Mouse (Mus musculus) CH12.LX (cell line): ENCODE measurements around the gene Heatr5b. TPM values are rescaled to one million over a fixed set of nuclear protein-coding genes. Genes with fewer than 3 reads are reported as not detected.

Experiments
- DNase-seq: peaks from one replicate; pipeline ENCODE4 v3.0.0-alpha.2; 2013; ENCODE audit errors: extremely low read depth
- H3K27ac ChIP-seq: 2 replicates; pipeline ENCODE4 v1.5.1; 2012; ENCODE audit warnings: low read depth, mild to moderate bottlenecking, control low read depth, moderate library complexity; ENCODE audit not compliant: insufficient read depth
- H3K27me3 ChIP-seq: replicated peaks from 2 replicates; pipeline ENCODE3; 2012; ENCODE audit warnings: inconsistent platforms
- H3K36me3 ChIP-seq, 2 experiments: replicated peaks in 1 of 2; 2 replicates each; pipeline versions ENCODE3 to v1.6.1; 2012; ENCODE audit warnings: inconsistent platforms in 1 of 2, low read length in 1 of 2, mild to moderate bottlenecking in 1 of 2, mixed read lengths in 1 of 2, moderate library complexity in 1 of 2; ENCODE audit not compliant: control insufficient read depth in 1 of 2, insufficient read depth in 1 of 2
- H3K4me1 ChIP-seq, 2 experiments: 2 replicates each; pipeline ENCODE4 v1.6.1; 2012; ENCODE audit warnings: inconsistent platforms in 1 of 2, moderate library complexity in 1 of 2; ENCODE audit not compliant: insufficient read depth in 2 of 2, control insufficient read depth in 1 of 2
- H3K4me2 ChIP-seq: 2 replicates; pipeline ENCODE4 v1.6.1; 2012; ENCODE audit warnings: low read depth, mild to moderate bottlenecking, control low read depth; ENCODE audit not compliant: poor library complexity, insufficient read depth, severe bottlenecking
- H3K4me3 ChIP-seq, 3 experiments: fragments of 150-350 bp in 1 of 3; sonication (generic) in 1 of 3; replicated peaks in 1 of 3; 2 replicates each; pipeline versions ENCODE3 to v1.5.1; 2011 to 2012; ENCODE audit warnings: low read depth in 2 of 3, low read length in 2 of 3, mild to moderate bottlenecking in 2 of 3, moderate library complexity in 2 of 3, control low read depth in 1 of 3, improper control_type of control experiment in 1 of 3, inconsistent platforms in 1 of 3, mixed read lengths in 1 of 3; ENCODE audit not compliant: poor library complexity in 1 of 3
- H3K79me2 ChIP-seq: replicated peaks from 2 replicates; pipeline ENCODE4 v1.6.1; 2012; ENCODE audit warnings: mild to moderate bottlenecking, moderate library complexity; ENCODE audit not compliant: control insufficient read depth, poor library complexity, insufficient read depth, severe bottlenecking; ENCODE audit errors: extremely low read depth
- H3K9ac ChIP-seq: 2 replicates; pipeline ENCODE4 v1.6.1; 2012; ENCODE audit warnings: low read depth, mild to moderate bottlenecking, control low read depth, moderate library complexity; ENCODE audit not compliant: insufficient read depth
- H3K9me3 ChIP-seq: replicated peaks from 2 replicates; pipeline ENCODE3; 2012; ENCODE audit warnings: low read length, inconsistent platforms, mixed read lengths
- BHLHE40 ChIP-seq: IDR thresholded peaks from 2 replicates; pipeline ENCODE4 v1.6.1; 2011; ENCODE audit warnings: mild to moderate bottlenecking, low read depth, low read length, improper control_type of control experiment
- CTCF ChIP-seq, 2 experiments: IDR thresholded peaks in 1 of 2; conservative IDR thresholded peaks in 1 of 2; 2 replicates each; pipeline ENCODE4 v1.5.1; 2011 to 2012; ENCODE audit warnings: low read depth in 2 of 2, low read length in 2 of 2, improper control_type of control experiment in 1 of 2, inconsistent platforms in 1 of 2, mild to moderate bottlenecking in 1 of 2, moderate library complexity in 1 of 2
- EP300 ChIP-seq: IDR thresholded peaks from 2 replicates; pipeline ENCODE4 v1.6.1; 2011; ENCODE audit warnings: low read length, improper control_type of control experiment
- ETS1 ChIP-seq: conservative IDR thresholded peaks from 2 replicates; pipeline ENCODE4 v1.6.1; 2012; ENCODE audit warnings: low read depth, mild to moderate bottlenecking, inconsistent platforms, low read length, improper control_type of control experiment, moderate library complexity
- MYC ChIP-seq: IDR thresholded peaks from 2 replicates; pipeline ENCODE4 v1.6.1; 2011; ENCODE audit warnings: low read depth, mild to moderate bottlenecking, improper control_type of control experiment, low read length
- NELFE ChIP-seq: IDR thresholded peaks from 2 replicates; pipeline ENCODE4 v1.6.1; 2011; ENCODE audit warnings: low read depth, low read length, improper control_type of control experiment
- NRF1 ChIP-seq: IDR thresholded peaks from 2 replicates; pipeline ENCODE4 v1.6.1; 2014; ENCODE audit warnings: low read depth, mild to moderate bottlenecking, inconsistent platforms, low read length, improper control_type of control experiment, moderate library complexity
- POLR2A ChIP-seq: IDR thresholded peaks from 2 replicates; pipeline ENCODE4 v1.6.1; 2011; ENCODE audit warnings: low read depth, mild to moderate bottlenecking, improper control_type of control experiment, low read length
- RAD21 ChIP-seq: IDR thresholded peaks from 2 replicates; pipeline ENCODE4 v1.6.1; 2011; ENCODE audit warnings: low read depth, mild to moderate bottlenecking, low read length, improper control_type of control experiment, moderate library complexity
- SIN3A ChIP-seq: IDR thresholded peaks from 2 replicates; pipeline ENCODE4 v1.6.1; 2012; ENCODE audit warnings: low read length, improper control_type of control experiment, inconsistent platforms
- SMC3 ChIP-seq: IDR thresholded peaks from 2 replicates; pipeline ENCODE4 v1.6.1; 2011; ENCODE audit warnings: low read depth, low read length, improper control_type of control experiment
- TCF12 ChIP-seq: IDR thresholded peaks from 2 replicates; pipeline ENCODE4 v1.6.1; 2014; ENCODE audit warnings: low read depth, mild to moderate bottlenecking, inconsistent platforms, low read length, improper control_type of control experiment
- UBTF ChIP-seq: IDR thresholded peaks from 2 replicates; pipeline ENCODE4 v1.6.1; 2012; ENCODE audit warnings: low read depth, mild to moderate bottlenecking, inconsistent platforms, low read length, improper control_type of control experiment, moderate library complexity
- ZMIZ1 ChIP-seq: IDR thresholded peaks from 2 replicates; pipeline ENCODE4 v1.6.1; 2012; ENCODE audit warnings: low read depth, mild to moderate bottlenecking, inconsistent platforms, low read length, improper control_type of control experiment
- ZNF384 ChIP-seq: IDR thresholded peaks from 2 replicates; pipeline ENCODE4 v1.6.1; 2012; ENCODE audit warnings: low read depth, low read length, improper control_type of control experiment, inconsistent platforms
- dilution Hi-C: fragments of 300-500 bp; cut with MboI; formaldehyde crosslinking; loops from 2 replicates; pipeline ENCODE4 v1.14.3; 2020; ENCODE audit warnings: low sequenced_read_pairs; ENCODE audit not compliant: extremely low pct_unique_long_range_greater_than_20kb, extremely low pct_ligation_motif_present
- in situ Hi-C: fragments of 300-500 bp; cut with MboI; formaldehyde crosslinking; loops from 3 replicates; pipeline ENCODE4 v1.14.3; 2019; ENCODE audit warnings: low sequenced_read_pairs, low pct_ligation_motif_present, low pct_unique_long_range_greater_than_20kb, mixed read lengths
- polyA plus RNA-seq: library from polyadenylated mRNA; unstranded; fragments of >175 nt; gene quantifications from 2 replicates; pipeline ENCODE4 v1.2.1, GENCODE M21; 2012; ENCODE audit warnings: low read depth; ENCODE audit not compliant: insufficient read length
- total RNA-seq, 2 experiments: library from RNA; depleted of rRNA; stranded (reverse); fragments of 300-350 nt in 1 of 2; fragments of >200 nt in 1 of 2; gene quantifications; 2 replicates each; pipeline ENCODE4 v1.2.3; 2012 to 2014

Gene Heatr5b
- total and polyA plus RNA-seq, 3 experiments, result 13.0 to 21.5 (median 17.9) TPM

GRCm38 (mm10) chr17:78738416-78738815 lies 96.7 kb downstream of the Heatr5b start:
- H3K4me2 ChIP-seq, result no peak overlapping the region
- no peaks in the 10 kb centered on the region for H3K27me3 ChIP-seq
- no peaks in the 10 kb centered on the region for H3K9me3 ChIP-seq
- H3K4me3 ChIP-seq, result no peak overlapping the region
- no peak for DNase-seq
- dilution Hi-C loops, result no loop called here
- H3K9ac ChIP-seq, result no peak overlapping the region
- H3K79me2 ChIP-seq, result peaks cover 4% of the 10 kb centered on the region; the same call in 1 of the 2 replicates
- TF ChIP-seq SMC3 (peak; percentile 29), NELFE (no peak), CTCF (conservative IDR thresholded peaks at IDR 0.05 in 1 of 2, IDR thresholded peaks at IDR 0.05 in 1 of 2; ENCODE audit: low read depth in 2 of 2, low read length in 2 of 2) (peak in 1 of 2 experiments; percentile 50; a peak in 2 of 4 replicates), POLR2A (no peak), ZNF384 (no peak), RAD21 (peak; percentile 29)
- TF ChIP-seq, all 38 proteins: peak for 3
- Histone ChIP-seq H3K4me1 (peaks cover 2 to 26% of the 10 kb centered on the region in 2 experiments; a peak in 3 of 4 replicates), H3K36me3 (no peaks in the 10 kb centered on the region), H3K27ac (no peak overlapping the region)
- in situ Hi-C loops, result no loop called here

DNA sequence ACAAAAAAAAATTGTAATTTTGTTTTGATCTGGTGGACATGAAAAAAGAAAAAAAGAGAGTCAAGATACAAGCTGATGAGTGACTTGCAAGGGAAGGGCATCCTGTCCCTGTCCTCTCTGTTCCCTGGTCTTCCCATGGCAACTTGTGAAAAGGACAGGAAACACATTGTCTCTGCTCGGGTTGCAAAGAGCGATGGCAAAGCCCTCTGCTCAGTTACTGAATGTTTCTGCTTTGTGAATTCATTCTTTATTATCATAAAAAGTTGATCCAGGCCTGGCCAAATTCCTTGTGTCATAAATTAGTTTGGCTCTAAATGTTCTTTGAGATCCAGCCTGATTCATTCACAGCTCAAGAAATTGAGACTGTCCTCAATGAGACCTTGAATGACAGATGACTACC lies 97.4 kb downstream of the Heatr5b start:
- Histone ChIP-seq H3K9me3 (no peaks in the 10 kb centered on the region), H3K4me3 (no peak overlapping the region), H3K4me2 (no peak overlapping the region), H3K36me3 (no peaks in the 10 kb centered on the region), H3K27ac (no peak overlapping the region), H3K9ac (no peak overlapping the region), H3K79me2 (peaks cover 6% of the 10 kb centered on the region), H3K27me3 (no peaks in the 10 kb centered on the region), H3K4me1 (peaks cover 2 to 24% of the 10 kb centered on the region in 2 experiments; a peak in 3 of 4 replicates)
- TF ChIP-seq ZMIZ1 (no peak), POLR2A (no peak), SIN3A (no peak), ETS1 (no peak), MYC (no peak), TCF12 (no peak), NRF1 (no peak), UBTF (no peak), ZNF384 (no peak), EP300 (no peak)
- in situ Hi-C loops, result no loop called here
- no peak for DNase-seq
- dilution Hi-C loops, result no loop called here

GRCm38 (mm10) chr17:78737096-78737495 lies 98.1 kb downstream of the Heatr5b start, which contains the start of gene Strn:
Strn (minus strand) TSS chr17:78737196.
- TF ChIP-seq BHLHE40 (0 out of 2 replicates have a peak, but pooled peaks have one; percentile 0), MYC (no peak; the same call in 1 of the 2 replicates), ZNF384 (no peak), POLR2A (no peak)
- H3K4me3 ChIP-seq, result peak within 1 kb of the TSS; percentile 77 to 87 (median 87)
- peaks cover 0 to 5% of the 10 kb centered on the region in 2 experiments for H3K36me3 ChIP-seq
- no peaks in the 10 kb centered on the region for H3K9me3 ChIP-seq
- H3K79me2 ChIP-seq, result peaks cover 6% of the 10 kb centered on the region
- peaks cover 2 to 27% of the 10 kb centered on the region in 2 experiments; a peak in 3 of 4 replicates for H3K4me1 ChIP-seq
- no peaks in the 10 kb centered on the region for H3K27me3 ChIP-seq
- dilution Hi-C loops, result no loop called here
- H3K4me2 ChIP-seq, result peak within 1 kb of the TSS; percentile 83
- H3K27ac ChIP-seq, result peak within 1 kb of the TSS; percentile 64; the same call in 1 of the 2 replicates
- no peak for DNase-seq
- in situ Hi-C loops, result no loop called here
- H3K9ac ChIP-seq, result peak within 1 kb of the TSS; percentile 89
